Mouse (Mus musculus) central nervous system, embryonic 14 days (tissue): Measurements from ENCODE around the gene 4933409G03Rik. TPM values are rescaled to one million over a fixed set of nuclear protein-coding genes. Genes with fewer than 3 reads are reported as not detected.

Experiments used
- polyA plus RNA-seq: library from polyadenylated mRNA; depleted of rRNA; stranded (reverse); fragments of >200 nt; gene quantifications from 2 replicates; pipeline ENCODE4 v1.2.3, GENCODE M21; 2012; rRNA removed

4933409G03Rik gene
- not detected in 2 replicates for polyA plus RNA-seq

DNA sequence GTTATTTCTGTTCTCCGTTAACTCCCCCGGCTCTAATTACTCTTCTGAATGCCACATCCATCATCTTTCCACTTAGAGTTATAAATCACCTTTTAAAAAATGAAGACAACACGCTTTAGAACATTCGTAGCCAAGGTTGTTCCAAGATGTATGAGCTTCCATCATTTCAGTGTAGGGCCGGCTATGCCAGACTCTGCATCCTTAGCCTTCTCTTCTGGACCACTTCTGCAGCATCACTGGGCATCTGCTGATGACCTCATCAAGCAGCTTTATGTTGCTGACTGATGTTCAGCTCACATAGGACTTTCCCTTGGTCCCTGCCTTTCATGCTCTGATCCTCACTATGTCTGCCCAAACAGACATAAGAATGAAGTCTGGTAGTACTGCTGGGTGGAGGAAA is at the start of gene 4933409G03Rik:
Gene 4933409G03Rik, plus strand, starts transcription at position 301 of the 400 bp plus-strand sequence.

GRCm38 (mm10) chr2:68656186-68656585 is 74.0 kb downstream of the 4933409G03Rik start, which contains the start of gene 4932414N04Rik:
Gene 4932414N04Rik (plus strand): TSS chr2:68656486.

Other genes starting within 250 kb of the 4933409G03Rik start
- gene Stk39, start 110.1 kb upstream of the 4933409G03Rik start, polyA plus RNA-seq: 27.4 and 30.4 TPM in 2 replicates
- gene 4932414N04Rik, start 74.1 kb downstream of the 4933409G03Rik start, polyA plus RNA-seq: 0.01 TPM in 1 of 2 replicates, not detected in the other